Mouse (Mus musculus): ENCODE measurements around the gene Lman1l. TPM values are rescaled to one million over a fixed set of nuclear protein-coding genes. Genes with fewer than 3 reads are reported as not detected.

Lman1l gene
- polyA plus RNA-seq, 2 experiments = not detected

DNA sequence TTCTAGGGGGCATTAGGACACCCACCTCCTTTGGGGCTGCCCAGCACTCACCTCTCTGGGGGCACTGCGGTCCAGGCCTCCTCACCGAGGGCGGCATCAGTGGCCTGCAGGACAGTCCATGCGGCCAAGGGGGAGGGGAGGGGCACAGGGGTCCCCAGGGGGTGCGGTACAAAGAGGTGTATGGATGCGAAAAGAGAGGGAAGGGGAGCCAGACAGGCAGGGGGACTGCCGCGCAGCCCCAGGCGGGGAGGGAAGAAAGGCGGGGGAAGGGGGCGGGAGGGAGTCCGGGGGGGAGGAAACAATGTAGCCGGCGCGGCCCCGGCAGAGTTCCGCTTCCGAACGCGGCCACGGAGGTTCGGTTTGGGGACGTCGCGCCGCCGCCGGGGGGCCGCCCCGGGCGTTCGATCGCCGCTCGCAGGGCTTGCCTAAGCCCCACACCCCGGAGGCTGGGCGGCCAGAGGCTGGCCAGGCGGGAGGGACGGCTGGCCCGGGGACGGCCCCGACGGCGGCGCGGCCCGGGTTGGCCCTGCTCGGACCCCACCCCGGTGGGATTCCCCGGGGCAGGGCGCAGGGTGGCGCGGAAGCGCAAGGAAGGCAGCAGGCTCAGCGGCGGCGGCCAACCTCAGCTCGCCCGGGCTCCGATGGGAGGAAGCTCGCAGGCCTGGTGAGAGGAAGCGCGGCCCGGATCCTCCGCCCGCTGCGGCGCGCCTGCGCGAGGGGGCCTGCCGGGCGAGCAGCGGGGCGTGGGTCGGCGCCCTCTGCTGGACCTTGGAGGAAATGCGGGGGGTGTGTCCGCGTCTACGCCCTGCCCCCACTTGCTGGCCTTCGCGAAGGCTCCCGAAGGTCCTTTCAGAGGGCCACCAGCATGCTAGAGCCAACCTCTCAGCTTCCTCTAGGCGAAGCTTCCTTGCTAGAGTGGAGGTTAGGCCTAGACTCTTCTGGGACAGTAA is 24.6 kb upstream of the Lman1l start:
- 1% methylated on average over 25 of the region's 85 CpGs for WGBS

DNA sequence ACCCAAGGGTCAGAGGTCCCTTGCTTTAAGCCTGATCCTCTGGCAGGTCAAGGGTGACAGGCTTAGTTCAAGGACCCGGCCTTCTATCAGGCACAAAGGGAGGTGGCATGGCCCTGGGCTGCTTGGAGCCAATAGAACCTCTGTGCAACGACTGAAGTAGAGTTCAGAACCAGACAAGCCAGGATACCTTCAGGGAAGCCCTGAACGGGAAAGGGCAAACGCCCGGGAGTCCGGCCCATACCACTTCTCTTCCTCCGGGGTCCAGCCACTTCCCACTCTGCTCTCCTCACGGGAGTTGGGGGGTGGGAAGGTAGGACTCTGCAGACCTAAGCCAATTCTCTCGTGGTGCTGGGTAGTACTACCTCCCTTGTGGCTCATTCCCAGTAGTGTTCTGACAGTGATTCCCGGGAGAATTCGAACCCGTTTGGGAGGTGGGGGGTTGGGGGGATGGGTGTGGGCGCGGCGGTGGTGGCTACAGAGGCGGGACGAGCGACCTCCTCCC is 23.9 kb upstream of the Lman1l start:
- no peak for TF ChIP-seq POLR2A (IDR thresholded peaks at IDR 0.05; ENCODE audit: borderline replicate concordance, extremely low read depth, insufficient read depth, insufficient read length)
- 2% methylated on average over 11 of the region's 18 CpGs for WGBS
- no peaks in the 10 kb centered on the region for H3K9me3 ChIP-seq (ENCODE audit: control insufficient read depth, low read length)
- peak overlapping the region; percentile 93 for H3K27ac ChIP-seq (replicated peaks; ENCODE audit: low read depth, low read length)
- H3K4me3 ChIP-seq (replicated peaks; ENCODE audit: low read length) = peak overlapping the region; percentile 95
- DNase-seq (ENCODE audit: low spot score) = peak; percentile 40
- peak overlapping the region; percentile 98 for H3K9ac ChIP-seq (ENCODE audit: low read depth, low read length, severe bottlenecking)
- H3K4me1 ChIP-seq (ENCODE audit: control insufficient read depth, insufficient read depth, low read length) = peaks cover 40% of the 10 kb centered on the region
- peaks cover 8% of the 10 kb centered on the region for H3K36me3 ChIP-seq (ENCODE audit: control insufficient read depth, insufficient read depth, low read length)
- no peaks in the 10 kb centered on the region for H3K27me3 ChIP-seq (ENCODE audit: control insufficient read depth, insufficient read depth, low read length)
- peak overlapping the region; percentile 71 for H3K4me2 ChIP-seq (replicated peaks; ENCODE audit: low read depth, low read length, severe bottlenecking)
- no peak for ATAC-seq (ENCODE audit: low FRiP score, low read depth)

More for the DNA sequence above, 24.6 kb upstream of the Lman1l start:
- Histone ChIP-seq H3K4me2 (replicated peaks; ENCODE audit: low read depth, low read length, severe bottlenecking) (peak overlapping the region; percentile 71), H3K9me3 (ENCODE audit: control insufficient read depth, low read length) (no peaks in the 10 kb centered on the region), H3K4me3 (replicated peaks; ENCODE audit: low read length) (peak overlapping the region; percentile 95), H3K27ac (replicated peaks; ENCODE audit: low read depth, low read length) (peak overlapping the region; percentile 93), H3K9ac (ENCODE audit: low read depth, low read length, severe bottlenecking) (peak overlapping the region; percentile 98), H3K27me3 (ENCODE audit: control insufficient read depth, insufficient read depth, low read length) (no peaks in the 10 kb centered on the region), H3K4me1 (ENCODE audit: control insufficient read depth, insufficient read depth, low read length) (peaks cover 33% of the 10 kb centered on the region), H3K36me3 (ENCODE audit: control insufficient read depth, insufficient read depth, low read length) (peaks cover 8% of the 10 kb centered on the region)
- DNase-seq (ENCODE audit: low spot score) (peak; percentile 85), ATAC-seq (ENCODE audit: low FRiP score, low read depth) (peak; percentile 91)
- 0 out of 2 replicates have a peak, but pooled peaks have one; percentile 49 for TF ChIP-seq POLR2A (IDR thresholded peaks at IDR 0.05; ENCODE audit: borderline replicate concordance, extremely low read depth, insufficient read depth, insufficient read length)

DNA sequence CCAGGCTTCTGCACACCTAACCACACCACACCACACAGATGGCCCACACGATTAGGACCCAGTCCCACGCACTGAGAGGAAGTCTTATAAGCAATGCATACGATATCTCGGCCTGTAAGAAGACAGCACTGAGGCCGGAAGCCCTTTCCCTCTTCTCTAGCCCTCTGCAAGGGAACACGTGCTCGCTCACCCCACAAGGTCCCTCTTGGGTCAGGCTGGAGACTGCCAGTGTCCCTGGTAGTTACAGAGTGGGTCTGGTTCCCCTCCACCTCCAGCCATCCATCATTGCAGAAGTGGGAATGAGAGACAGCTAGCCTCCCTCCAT is 23.2 kb upstream of the Lman1l start:
- H3K27ac ChIP-seq (replicated peaks; ENCODE audit: low read depth, low read length) = no peak overlapping the region
- no peaks in the 10 kb centered on the region for H3K9me3 ChIP-seq (ENCODE audit: control insufficient read depth, low read length)
- WGBS = 34% methylated on average over 7 of the region's 7 CpGs
- H3K4me2 ChIP-seq (replicated peaks; ENCODE audit: low read depth, low read length, severe bottlenecking) = peak overlapping the region; percentile 71
- no peak for TF ChIP-seq POLR2A (IDR thresholded peaks at IDR 0.05; ENCODE audit: borderline replicate concordance, extremely low read depth, insufficient read depth, insufficient read length)
- peak overlapping the region; percentile 98 for H3K9ac ChIP-seq (ENCODE audit: low read depth, low read length, severe bottlenecking)
- H3K4me1 ChIP-seq (ENCODE audit: control insufficient read depth, insufficient read depth, low read length) = peaks cover 47% of the 10 kb centered on the region
- ATAC-seq (ENCODE audit: low FRiP score, low read depth) = no peak
- H3K36me3 ChIP-seq (ENCODE audit: control insufficient read depth, insufficient read depth, low read length) = peaks cover 8% of the 10 kb centered on the region
- H3K27me3 ChIP-seq (ENCODE audit: control insufficient read depth, insufficient read depth, low read length) = no peaks in the 10 kb centered on the region
- no peak for DNase-seq (ENCODE audit: low spot score)
- peak overlapping the region; percentile 95 for H3K4me3 ChIP-seq (replicated peaks; ENCODE audit: low read length)

DNA sequence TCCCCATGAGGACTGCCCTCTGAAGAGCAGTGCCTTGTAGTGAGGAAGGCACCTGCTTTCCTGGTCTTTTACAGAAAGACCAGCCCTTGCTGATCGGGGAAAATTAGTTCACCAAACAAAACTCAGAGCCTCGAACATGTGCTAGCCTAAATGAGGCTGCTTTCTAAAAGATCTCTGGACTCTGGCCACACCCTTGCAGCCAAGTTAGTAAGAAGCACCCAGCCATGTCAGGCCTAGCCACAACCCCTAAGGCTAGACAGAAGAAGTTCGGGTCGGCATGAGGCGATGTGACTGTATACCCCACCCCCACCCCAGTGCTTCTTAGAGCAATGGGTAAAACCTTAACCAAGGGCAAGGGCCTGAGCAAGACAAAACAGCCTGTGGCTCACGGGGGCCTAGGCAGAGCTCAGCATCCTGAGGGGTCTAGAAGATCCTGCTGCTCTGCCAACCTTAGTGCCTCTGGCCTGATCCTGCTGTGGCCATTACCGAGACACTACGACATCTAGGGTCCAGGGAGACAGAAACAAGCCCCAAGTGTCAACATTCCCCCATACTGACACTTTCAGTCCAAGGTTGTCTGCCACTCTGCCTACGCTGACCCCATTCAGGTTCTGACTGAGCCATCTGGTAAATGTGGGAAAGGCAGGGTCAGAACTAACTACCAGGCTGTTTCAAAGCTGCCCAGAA is 22.7 kb upstream of the Lman1l start:
- peaks cover 52% of the 10 kb centered on the region for H3K4me1 ChIP-seq (ENCODE audit: control insufficient read depth, insufficient read depth, low read length)
- no peak overlapping the region for H3K27ac ChIP-seq (replicated peaks; ENCODE audit: low read depth, low read length)
- H3K27me3 ChIP-seq (ENCODE audit: control insufficient read depth, insufficient read depth, low read length) = no peaks in the 10 kb centered on the region

More for the DNA sequence above, 22.7 kb upstream of the Lman1l start:
- WGBS = 64% methylated on average over 9 of the region's 9 CpGs
- ATAC-seq (ENCODE audit: low FRiP score, low read depth) (no peak), DNase-seq (ENCODE audit: low spot score) (no peak)
- H3K9ac ChIP-seq (ENCODE audit: low read depth, low read length, severe bottlenecking) = peak overlapping the region; percentile 98
- H3K4me3 ChIP-seq (replicated peaks; ENCODE audit: low read length) = peak overlapping the region; percentile 95
- peaks cover 8% of the 10 kb centered on the region for H3K36me3 ChIP-seq (ENCODE audit: control insufficient read depth, insufficient read depth, low read length)
- no peak for TF ChIP-seq POLR2A (IDR thresholded peaks at IDR 0.05; ENCODE audit: borderline replicate concordance, extremely low read depth, insufficient read depth, insufficient read length)
- no peaks in the 10 kb centered on the region for H3K9me3 ChIP-seq (ENCODE audit: control insufficient read depth, low read length)
- H3K4me2 ChIP-seq (replicated peaks; ENCODE audit: low read depth, low read length, severe bottlenecking) = peak overlapping the region; percentile 71
